Mouse (Mus musculus) thymus, postnatal 14 days (tissue): ENCODE measurements around the gene Oaz3.

Source experiments
- DNase-seq: peaks from one replicate; pipeline ENCODE4 v3.0.0; 2021

The Oaz3 gene

GRCm38 (mm10) chr3:94383476-94383875 is 60.2 kb downstream of the Oaz3 start:
- peak; percentile 65 for DNase-seq
